Mouse (Mus musculus) CH12.LX (cell line): ENCODE data around the gene Pold1. TPM values are rescaled to one million over a fixed set of nuclear protein-coding genes. Genes with fewer than 3 reads are reported as not detected.

ENCODE experiments used
- DNase-seq: peaks from one replicate; pipeline ENCODE4 v3.0.0-alpha.2; 2013; ENCODE audit errors: extremely low read depth
- H3K27ac ChIP-seq: 2 replicates; pipeline ENCODE4 v1.5.1; 2012; ENCODE audit warnings: low read depth, mild to moderate bottlenecking, control low read depth, moderate library complexity; ENCODE audit not compliant: insufficient read depth
- H3K27me3 ChIP-seq: replicated peaks from 2 replicates; pipeline ENCODE3; 2012; ENCODE audit warnings: inconsistent platforms
- H3K36me3 ChIP-seq, 2 experiments: replicated peaks in 1 of 2; 2 replicates each; pipeline versions ENCODE3 to v1.6.1; 2012; ENCODE audit warnings: inconsistent platforms in 1 of 2, low read length in 1 of 2, mild to moderate bottlenecking in 1 of 2, mixed read lengths in 1 of 2, moderate library complexity in 1 of 2; ENCODE audit not compliant: control insufficient read depth in 1 of 2, insufficient read depth in 1 of 2
- H3K4me1 ChIP-seq, 2 experiments: 2 replicates each; pipeline ENCODE4 v1.6.1; 2012; ENCODE audit warnings: inconsistent platforms in 1 of 2, moderate library complexity in 1 of 2; ENCODE audit not compliant: insufficient read depth in 2 of 2, control insufficient read depth in 1 of 2
- H3K4me2 ChIP-seq: 2 replicates; pipeline ENCODE4 v1.6.1; 2012; ENCODE audit warnings: low read depth, mild to moderate bottlenecking, control low read depth; ENCODE audit not compliant: poor library complexity, insufficient read depth, severe bottlenecking
- H3K4me3 ChIP-seq, 3 experiments: fragments of 150-350 bp in 1 of 3; sonication (generic) in 1 of 3; replicated peaks in 1 of 3; 2 replicates each; pipeline versions ENCODE3 to v1.5.1; 2011 to 2012; ENCODE audit warnings: low read depth in 2 of 3, low read length in 2 of 3, mild to moderate bottlenecking in 2 of 3, moderate library complexity in 2 of 3, control low read depth in 1 of 3, improper control_type of control experiment in 1 of 3, inconsistent platforms in 1 of 3, mixed read lengths in 1 of 3; ENCODE audit not compliant: poor library complexity in 1 of 3
- H3K79me2 ChIP-seq: replicated peaks from 2 replicates; pipeline ENCODE4 v1.6.1; 2012; ENCODE audit warnings: mild to moderate bottlenecking, moderate library complexity; ENCODE audit not compliant: control insufficient read depth, poor library complexity, insufficient read depth, severe bottlenecking; ENCODE audit errors: extremely low read depth
- H3K9ac ChIP-seq: 2 replicates; pipeline ENCODE4 v1.6.1; 2012; ENCODE audit warnings: low read depth, mild to moderate bottlenecking, control low read depth, moderate library complexity; ENCODE audit not compliant: insufficient read depth
- H3K9me3 ChIP-seq: replicated peaks from 2 replicates; pipeline ENCODE3; 2012; ENCODE audit warnings: low read length, inconsistent platforms, mixed read lengths
- BHLHE40 ChIP-seq: IDR thresholded peaks from 2 replicates; pipeline ENCODE4 v1.6.1; 2011; ENCODE audit warnings: mild to moderate bottlenecking, low read depth, low read length, improper control_type of control experiment
- E2F4 ChIP-seq: IDR thresholded peaks from 2 replicates; pipeline ENCODE4 v1.6.1; 2011; ENCODE audit warnings: low read depth, low read length, improper control_type of control experiment; ENCODE audit not compliant: insufficient replicate concordance
- ELF1 ChIP-seq: IDR thresholded peaks from 2 replicates; pipeline ENCODE4 v1.6.1; 2014; ENCODE audit warnings: low read depth, mild to moderate bottlenecking, inconsistent platforms, low read length, improper control_type of control experiment
- GABPA ChIP-seq: IDR thresholded peaks from 2 replicates; pipeline ENCODE4 v1.6.1; 2012; ENCODE audit warnings: low read depth, low read length, improper control_type of control experiment, inconsistent platforms; ENCODE audit not compliant: insufficient replicate concordance
- HCFC1 ChIP-seq: IDR thresholded peaks from 2 replicates; pipeline ENCODE4 v1.6.1; 2012; ENCODE audit warnings: low read depth, mild to moderate bottlenecking, inconsistent platforms, low read length, improper control_type of control experiment
- IRF4 ChIP-seq: IDR thresholded peaks from 2 replicates; pipeline ENCODE4 v1.6.1; 2014; ENCODE audit warnings: low read depth, mild to moderate bottlenecking, inconsistent platforms, low read length, improper control_type of control experiment
- JUN ChIP-seq: IDR thresholded peaks from 2 replicates; pipeline ENCODE4 v1.6.1; 2011; ENCODE audit warnings: low read depth, mild to moderate bottlenecking, low read length, improper control_type of control experiment, moderate library complexity; ENCODE audit not compliant: insufficient read depth
- MAFK ChIP-seq: IDR thresholded peaks from 2 replicates; pipeline ENCODE4 v1.6.1; 2011; ENCODE audit warnings: low read length, improper control_type of control experiment; ENCODE audit not compliant: insufficient replicate concordance
- MAX ChIP-seq: IDR thresholded peaks from 2 replicates; pipeline ENCODE4 v1.6.1; 2011; ENCODE audit warnings: low read length, improper control_type of control experiment
- MAZ ChIP-seq: IDR thresholded peaks from 2 replicates; pipeline ENCODE4 v1.6.1; 2012; ENCODE audit warnings: low read depth, mild to moderate bottlenecking, inconsistent platforms, low read length, improper control_type of control experiment, moderate library complexity
- MEF2A ChIP-seq: IDR thresholded peaks from 2 replicates; pipeline ENCODE4 v1.6.1; 2014; ENCODE audit warnings: low read depth, mild to moderate bottlenecking, inconsistent platforms, low read length, improper control_type of control experiment, borderline replicate concordance
- MXI1 ChIP-seq: IDR thresholded peaks from 2 replicates; pipeline ENCODE4 v1.6.1; 2011; ENCODE audit warnings: mild to moderate bottlenecking, low read depth, low read length, improper control_type of control experiment
- NELFE ChIP-seq: IDR thresholded peaks from 2 replicates; pipeline ENCODE4 v1.6.1; 2011; ENCODE audit warnings: low read depth, low read length, improper control_type of control experiment
- NRF1 ChIP-seq: IDR thresholded peaks from 2 replicates; pipeline ENCODE4 v1.6.1; 2014; ENCODE audit warnings: low read depth, mild to moderate bottlenecking, inconsistent platforms, low read length, improper control_type of control experiment, moderate library complexity
- PAX5 ChIP-seq: IDR thresholded peaks from 2 replicates; pipeline ENCODE4 v1.6.1; 2012; ENCODE audit warnings: low read length, inconsistent platforms, mixed read lengths
- POLR2A ChIP-seq: IDR thresholded peaks from 2 replicates; pipeline ENCODE4 v1.6.1; 2011; ENCODE audit warnings: low read depth, mild to moderate bottlenecking, improper control_type of control experiment, low read length
- POLR2AphosphoS2 ChIP-seq: IDR thresholded peaks from 2 replicates; pipeline ENCODE4 v1.6.1; 2011; ENCODE audit warnings: low read depth, low read length, improper control_type of control experiment
- RAD21 ChIP-seq: IDR thresholded peaks from 2 replicates; pipeline ENCODE4 v1.6.1; 2011; ENCODE audit warnings: low read depth, mild to moderate bottlenecking, low read length, improper control_type of control experiment, moderate library complexity
- RCOR1 ChIP-seq: conservative IDR thresholded peaks from 2 replicates; pipeline ENCODE4 v1.6.1; 2012; ENCODE audit warnings: low read depth, mild to moderate bottlenecking, inconsistent platforms, low read length, improper control_type of control experiment
- SIN3A ChIP-seq: IDR thresholded peaks from 2 replicates; pipeline ENCODE4 v1.6.1; 2012; ENCODE audit warnings: low read length, improper control_type of control experiment, inconsistent platforms
- SMC3 ChIP-seq: IDR thresholded peaks from 2 replicates; pipeline ENCODE4 v1.6.1; 2011; ENCODE audit warnings: low read depth, low read length, improper control_type of control experiment
- TBP ChIP-seq: conservative IDR thresholded peaks from 2 replicates; pipeline ENCODE4 v1.6.1; 2011; ENCODE audit warnings: low read depth, low read length, improper control_type of control experiment
- TCF12 ChIP-seq: IDR thresholded peaks from 2 replicates; pipeline ENCODE4 v1.6.1; 2014; ENCODE audit warnings: low read depth, mild to moderate bottlenecking, inconsistent platforms, low read length, improper control_type of control experiment
- USF1 ChIP-seq: IDR thresholded peaks from 2 replicates; pipeline ENCODE4 v1.6.1; 2014; ENCODE audit warnings: low read depth, mild to moderate bottlenecking, inconsistent platforms, low read length, improper control_type of control experiment
- USF2 ChIP-seq: conservative IDR thresholded peaks from 2 replicates; pipeline ENCODE4 v1.6.1; 2011; ENCODE audit warnings: low read depth, low read length, improper control_type of control experiment
- ZC3H11A ChIP-seq: IDR thresholded peaks from 2 replicates; pipeline ENCODE4 v1.6.1; 2012; ENCODE audit warnings: low read depth, mild to moderate bottlenecking, inconsistent platforms, low read length, improper control_type of control experiment
- ZKSCAN1 ChIP-seq: IDR thresholded peaks from 2 replicates; pipeline ENCODE4 v1.6.1; 2012; ENCODE audit warnings: low read depth, inconsistent platforms, low read length, improper control_type of control experiment, borderline replicate concordance
- ZMIZ1 ChIP-seq: IDR thresholded peaks from 2 replicates; pipeline ENCODE4 v1.6.1; 2012; ENCODE audit warnings: low read depth, mild to moderate bottlenecking, inconsistent platforms, low read length, improper control_type of control experiment
- dilution Hi-C: fragments of 300-500 bp; cut with MboI; formaldehyde crosslinking; loops from 2 replicates; pipeline ENCODE4 v1.14.3; 2020; ENCODE audit warnings: low sequenced_read_pairs; ENCODE audit not compliant: extremely low pct_unique_long_range_greater_than_20kb, extremely low pct_ligation_motif_present
- in situ Hi-C: fragments of 300-500 bp; cut with MboI; formaldehyde crosslinking; loops from 3 replicates; pipeline ENCODE4 v1.14.3; 2019; ENCODE audit warnings: low sequenced_read_pairs, low pct_ligation_motif_present, low pct_unique_long_range_greater_than_20kb, mixed read lengths
- polyA plus RNA-seq: library from polyadenylated mRNA; unstranded; fragments of >175 nt; gene quantifications from 2 replicates; pipeline ENCODE4 v1.2.1, GENCODE M21; 2012; ENCODE audit warnings: low read depth; ENCODE audit not compliant: insufficient read length
- total RNA-seq, 2 experiments: library from RNA; depleted of rRNA; stranded (reverse); fragments of 300-350 nt in 1 of 2; fragments of >200 nt in 1 of 2; gene quantifications; 2 replicates each; pipeline ENCODE4 v1.2.3; 2012 to 2014

Pold1 gene
- total and polyA plus RNA-seq, 3 experiments, result 49.3 to 131 (median 67.6) TPM

DNA sequence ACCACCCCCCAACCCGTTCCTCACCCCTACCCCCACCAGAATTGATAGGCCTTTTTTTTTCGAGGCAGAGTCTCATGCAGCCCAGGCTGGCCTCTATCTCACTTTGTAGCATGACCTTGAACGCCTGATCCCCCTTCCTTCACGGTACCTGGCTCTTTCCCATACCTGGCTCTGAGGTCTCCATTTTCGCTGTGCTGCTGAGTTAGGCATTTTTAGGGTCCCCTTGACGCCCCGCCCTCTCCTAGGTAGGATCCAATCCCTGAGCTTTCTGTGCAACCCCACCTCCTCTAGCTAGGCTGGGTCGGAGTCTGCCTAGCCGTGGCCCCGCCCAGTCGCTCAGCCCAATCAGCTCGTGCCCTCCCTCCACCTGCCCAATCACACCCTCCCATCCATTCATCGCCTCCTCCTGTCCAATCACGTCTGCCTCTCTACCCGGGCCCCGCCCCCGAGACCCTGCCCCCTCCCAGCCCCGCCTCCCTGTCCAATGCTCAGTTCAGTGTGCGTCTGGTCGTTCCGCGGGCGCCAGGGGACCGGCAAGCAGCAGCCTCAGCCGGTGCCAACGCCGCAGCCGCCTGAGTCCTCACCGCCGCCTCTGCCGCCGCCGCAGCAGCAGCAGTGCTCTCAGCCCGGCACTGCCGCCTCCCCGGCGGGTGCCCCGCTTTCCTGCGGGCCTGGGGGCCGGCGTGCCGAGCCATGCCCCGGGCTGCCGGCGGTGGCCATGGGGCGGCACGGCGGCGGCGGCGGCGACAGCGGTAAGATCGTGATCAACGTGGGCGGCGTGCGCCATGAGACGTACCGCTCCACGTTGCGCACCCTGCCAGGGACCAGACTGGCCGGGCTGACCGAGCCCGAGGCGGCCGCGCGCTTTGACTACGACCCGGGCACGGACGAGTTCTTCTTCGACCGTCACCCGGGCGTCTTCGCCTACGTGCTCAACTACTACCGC lies 42.0 kb upstream of the Pold1 start, which contains the start of gene Kcnc3 (continued):
- TF ChIP-seq GABPA, result no peak
- TF ChIP-seq USF2, result no peak
- TF ChIP-seq MEF2A, result no peak
- 0 out of 2 replicates have a peak, but pooled peaks have one; percentile 17 for TF ChIP-seq NRF1
- TF ChIP-seq ZMIZ1, result peak; percentile 46; the same call in 1 of the 2 replicates

DNA sequence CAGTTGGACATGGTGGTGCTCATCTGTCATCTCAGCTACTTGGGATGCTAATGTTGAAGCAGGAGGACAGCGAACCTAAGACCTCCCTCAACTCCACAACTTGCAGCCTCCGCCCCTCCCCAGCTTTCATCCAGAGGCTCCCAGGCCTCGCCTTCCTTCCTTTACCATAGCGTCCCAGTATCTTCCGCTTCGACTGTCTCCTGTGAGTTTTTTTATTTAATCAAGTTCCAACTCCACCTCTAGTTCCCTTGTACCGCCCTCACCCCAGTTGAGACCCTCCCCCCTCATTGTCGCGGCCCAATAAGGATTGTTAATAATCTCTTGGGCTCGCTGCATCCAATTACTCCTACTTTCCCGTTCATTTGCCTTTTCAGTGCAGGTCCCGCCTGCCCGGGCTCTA lies 41.3 kb upstream of the Pold1 start:
- dilution Hi-C loops (no loop called here), in situ Hi-C loops (loop anchor here (10.0 kb wide), 1 partner anchor 55 kb away; no protein-coding TSS in a partner anchor)
- no peak overlapping the region for H3K9ac ChIP-seq

DNA sequence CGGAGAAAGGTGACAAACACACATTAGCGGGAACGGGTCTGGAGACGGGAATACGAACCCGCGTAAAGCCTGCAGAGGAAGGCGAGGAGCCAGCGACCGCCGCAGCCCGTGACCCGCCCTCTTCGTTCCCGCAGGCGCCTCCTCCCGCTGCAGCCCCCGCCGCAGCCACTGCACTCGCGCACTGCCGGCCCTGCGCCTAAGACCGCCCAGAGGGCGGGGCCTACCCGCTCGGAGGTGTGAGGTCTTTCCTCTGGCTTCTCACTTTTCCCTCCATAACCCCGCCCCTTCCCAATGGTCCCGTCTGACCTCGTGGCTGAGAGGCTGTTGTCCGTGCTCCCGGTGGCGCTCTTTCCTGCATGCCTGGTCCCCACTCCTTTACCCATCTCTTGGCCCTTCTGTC lies 40.5 kb upstream of the Pold1 start:
- Histone ChIP-seq H3K36me3 (peaks cover 16 to 47% of the 10 kb centered on the region in 2 experiments), H3K27ac (no peak overlapping the region), H3K4me2 (peak overlapping the region; percentile 73), H3K79me2 (0 out of 2 replicates have a peak, but pooled peaks cover 2% of the 10 kb centered on the region), H3K9ac (peak overlapping the region; percentile 55), H3K27me3 (peaks cover 10% of the 10 kb centered on the region), H3K9me3 (no peaks in the 10 kb centered on the region), H3K4me3 (peak overlapping the region; percentile 37 to 65 (median 44)), H3K4me1 (peaks cover 13 to 39% of the 10 kb centered on the region in 2 experiments)
- in situ Hi-C loops, result loop anchor here (10.0 kb wide), 1 partner anchor 56 kb away; no protein-coding TSS in a partner anchor
- dilution Hi-C loops, result no loop called here
- DNase-seq, result peak; percentile 56
- TF ChIP-seq E2F4 (no peak), RCOR1 (no peak), TCF12 (0 out of 2 replicates have a peak, but pooled peaks have one; percentile 14), IRF4 (peak; percentile 31; the same call in 1 of the 2 replicates), JUN (no peak), HCFC1 (no peak), POLR2A (0 out of 2 replicates have a peak, but pooled peaks have one; percentile 41), ZC3H11A (no peak), TBP (no peak), MAZ (peak; percentile 65; the same call in 1 of the 2 replicates), SMC3 (no peak), MAFK (no peak), MAX (peak; percentile 77), SIN3A (peak; percentile 31; the same call in 1 of the 2 replicates), BHLHE40 (0 out of 2 replicates have a peak, but pooled peaks have one; percentile 19), NELFE (0 out of 2 replicates have a peak, but pooled peaks have one; percentile 30), MXI1 (peak; percentile 35; the same call in 1 of the 2 replicates), GABPA (no peak), NRF1 (peak; percentile 74), PAX5 (no peak)

More for the DNA sequence above, 41.3 kb upstream of the Pold1 start:
- Histone ChIP-seq H3K4me3 (no peak overlapping the region), H3K27ac (no peak overlapping the region), H3K9me3 (no peaks in the 10 kb centered on the region), H3K36me3 (peaks cover 8 to 44% of the 10 kb centered on the region in 2 experiments), H3K27me3 (peaks cover 10% of the 10 kb centered on the region), H3K4me2 (peak overlapping the region; percentile 57), H3K4me1 (peaks cover 13 to 39% of the 10 kb centered on the region in 2 experiments), H3K79me2 (0 out of 2 replicates have a peak, but pooled peaks cover 2% of the 10 kb centered on the region)
- no peak for TF ChIP-seq MAFK
- no peak for TF ChIP-seq NELFE
- TF ChIP-seq ZKSCAN1, result no peak
- no peak for TF ChIP-seq RAD21
- TF ChIP-seq POLR2AphosphoS2, result no peak
- TF ChIP-seq USF1, result no peak
- no peak for TF ChIP-seq ZC3H11A
- no peak for TF ChIP-seq SIN3A
- TF ChIP-seq ELF1, result no peak
- no peak for DNase-seq
